Mouse (Mus musculus): ENCODE results near the gene Ndufs3. TPM values are rescaled to one million over a fixed set of nuclear protein-coding genes. Genes with fewer than 3 reads are reported as not detected.

Ndufs3 gene
- total and polyA plus RNA-seq, 2 experiments from 2014 or later: 186 to 274 TPM

DNA sequence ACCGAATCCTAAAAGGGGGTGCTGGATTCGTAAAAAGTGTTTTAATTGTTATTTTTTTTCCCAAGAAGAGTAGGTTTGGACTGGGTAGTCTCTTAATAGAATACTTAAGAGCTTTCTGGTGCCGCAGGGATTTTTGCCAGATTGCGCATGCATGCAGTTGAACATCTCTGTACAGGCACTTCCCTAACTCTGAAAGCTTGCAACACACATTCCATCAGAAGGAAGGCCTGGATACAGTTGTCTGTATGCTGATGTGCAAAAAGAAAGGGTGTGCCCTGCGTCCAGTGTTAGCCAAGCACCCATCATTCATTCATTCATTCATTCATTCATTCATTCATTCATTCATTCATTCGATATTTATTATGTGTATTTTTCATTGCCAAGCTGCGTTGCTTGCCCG lies 35.1 kb upstream of the Ndufs3 start:
- ATAC-seq (peak; percentile 43), DNase-seq (ENCODE audit: low spot score) (peak; percentile 49)
- H3K27me3 ChIP-seq (ENCODE audit: insufficient read depth, low read length): no peaks in the 10 kb centered on the region
- H3K27ac ChIP-seq: peak overlapping the region; percentile 95
- no peaks in the 10 kb centered on the region for H3K9me3 ChIP-seq (ENCODE audit: low read length)
- H3K4me2 ChIP-seq (ENCODE audit: low read depth, low read length): peak overlapping the region; percentile 79
- H3K4me3 ChIP-seq (ENCODE audit: low read length): peak overlapping the region; percentile 99
- TF ChIP-seq CTCF (IDR thresholded peaks at IDR 0.05; ENCODE audit: low read depth): no peak
- H3K4me1 ChIP-seq (ENCODE audit: insufficient read depth, low read length): peaks cover 14% of the 10 kb centered on the region
- no peaks in the 10 kb centered on the region for H3K36me3 ChIP-seq (ENCODE audit: insufficient read depth, low read length)
- WGBS: 40% methylated on average over 8 of the region's 8 CpGs
- peak overlapping the region; percentile 97 for H3K9ac ChIP-seq (replicated peaks; ENCODE audit: low read length)

DNA sequence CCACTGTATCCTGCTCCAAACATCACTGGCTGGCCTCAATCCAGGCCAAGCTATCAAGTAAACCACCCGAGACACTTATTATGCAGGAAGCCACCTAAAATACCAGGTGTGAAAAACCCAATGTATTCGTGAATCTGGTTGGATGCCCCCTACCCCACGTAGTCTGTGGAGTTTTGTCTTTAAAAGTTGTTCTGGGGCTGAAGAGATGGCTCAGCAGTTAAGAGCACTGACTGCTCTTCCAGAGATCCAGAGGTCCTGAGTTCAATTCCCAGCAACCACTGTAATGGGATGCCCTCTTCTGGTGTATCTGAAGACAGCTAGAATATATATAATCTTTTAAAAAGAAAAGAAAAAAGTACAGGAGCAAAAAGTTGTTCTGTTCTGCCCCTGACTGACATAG lies 33.7 kb upstream of the Ndufs3 start:
- Histone ChIP-seq H3K9ac (replicated peaks; ENCODE audit: low read length) (no peak overlapping the region), H3K27ac (no peak overlapping the region), H3K9me3 (ENCODE audit: low read length) (no peaks in the 10 kb centered on the region), H3K4me1 (ENCODE audit: insufficient read depth, low read length) (peaks cover 10% of the 10 kb centered on the region), H3K4me3 (ENCODE audit: low read length) (no peak overlapping the region), H3K36me3 (ENCODE audit: insufficient read depth, low read length) (no peaks in the 10 kb centered on the region), H3K4me2 (ENCODE audit: low read depth, low read length) (no peak overlapping the region), H3K27me3 (ENCODE audit: insufficient read depth, low read length) (no peaks in the 10 kb centered on the region)
- WGBS: 71% methylated on average over 3 of the region's 3 CpGs
- TF ChIP-seq CTCF (IDR thresholded peaks at IDR 0.05; ENCODE audit: low read depth): no peak
- ATAC-seq (no peak), DNase-seq (ENCODE audit: low spot score) (no peak)

DNA sequence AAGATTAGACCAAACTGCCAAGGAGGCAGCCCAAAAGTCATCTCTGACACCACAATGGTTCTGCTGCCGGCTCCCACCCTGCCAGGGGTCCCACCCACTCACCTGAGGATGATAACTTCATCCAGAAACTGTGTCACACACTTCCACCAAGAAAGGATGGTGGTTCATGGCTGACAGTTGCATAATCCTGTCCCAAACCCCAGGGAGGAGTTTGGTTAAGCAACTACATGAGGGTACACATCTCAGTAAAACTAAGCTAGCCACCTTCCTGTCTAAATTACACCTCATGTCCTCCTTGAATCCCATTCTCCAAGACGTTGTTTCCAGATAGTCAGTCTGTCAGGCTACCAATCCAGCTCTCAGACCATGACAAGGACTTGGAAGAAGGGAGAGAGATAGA lies 27.6 kb upstream of the Ndufs3 start:
- no peak for ATAC-seq

DNA sequence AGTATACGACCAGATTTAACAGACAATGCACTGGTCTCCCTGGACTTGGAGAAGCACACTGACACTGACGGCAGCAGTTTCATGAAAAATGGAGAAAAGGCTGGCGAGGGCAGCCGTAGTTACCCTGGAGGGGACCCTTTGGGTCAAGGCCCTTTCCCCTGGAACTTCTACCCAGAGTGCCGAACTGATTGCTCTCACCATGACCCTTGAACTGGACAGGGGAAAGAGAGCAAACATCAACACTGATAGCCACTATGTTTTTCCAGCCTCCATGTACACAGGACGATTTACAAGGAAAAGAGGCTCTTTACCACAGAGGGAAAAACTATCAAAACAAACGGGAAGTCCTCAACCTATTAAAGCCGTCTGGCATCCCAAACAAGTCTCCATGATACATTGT lies 27.2 kb upstream of the Ndufs3 start:
- H3K9ac ChIP-seq (replicated peaks; ENCODE audit: low read length): no peak overlapping the region
- DNase-seq (ENCODE audit: low spot score) (no peak), ATAC-seq (no peak)
- H3K27ac ChIP-seq: no peak overlapping the region
- no peaks in the 10 kb centered on the region for H3K9me3 ChIP-seq (ENCODE audit: low read length)
- no peaks in the 10 kb centered on the region for H3K4me1 ChIP-seq (ENCODE audit: insufficient read depth, low read length)
- no peak overlapping the region for H3K4me3 ChIP-seq (ENCODE audit: low read length)
- no peak for TF ChIP-seq CTCF (IDR thresholded peaks at IDR 0.05; ENCODE audit: low read depth)
- no peaks in the 10 kb centered on the region for H3K27me3 ChIP-seq (ENCODE audit: insufficient read depth, low read length)
- no peak overlapping the region for H3K4me2 ChIP-seq (ENCODE audit: low read depth, low read length)
- WGBS: 80% methylated on average over 8 of the region's 8 CpGs
- H3K36me3 ChIP-seq (ENCODE audit: insufficient read depth, low read length): no peaks in the 10 kb centered on the region

More for the DNA sequence above, 27.6 kb upstream of the Ndufs3 start:
- TF ChIP-seq CTCF (IDR thresholded peaks at IDR 0.05; ENCODE audit: low read depth): no peak
- 74% methylated on average over 2 of the region's 2 CpGs for WGBS
- Histone ChIP-seq H3K9me3 (ENCODE audit: low read length) (no peaks in the 10 kb centered on the region), H3K9ac (replicated peaks; ENCODE audit: low read length) (no peak overlapping the region), H3K36me3 (ENCODE audit: insufficient read depth, low read length) (no peaks in the 10 kb centered on the region), H3K27ac (no peak overlapping the region), H3K4me2 (ENCODE audit: low read depth, low read length) (no peak overlapping the region), H3K27me3 (ENCODE audit: insufficient read depth, low read length) (no peaks in the 10 kb centered on the region), H3K4me3 (ENCODE audit: low read length) (no peak overlapping the region), H3K4me1 (ENCODE audit: insufficient read depth, low read length) (no peaks in the 10 kb centered on the region)
- no peak for DNase-seq (ENCODE audit: low spot score)

DNA sequence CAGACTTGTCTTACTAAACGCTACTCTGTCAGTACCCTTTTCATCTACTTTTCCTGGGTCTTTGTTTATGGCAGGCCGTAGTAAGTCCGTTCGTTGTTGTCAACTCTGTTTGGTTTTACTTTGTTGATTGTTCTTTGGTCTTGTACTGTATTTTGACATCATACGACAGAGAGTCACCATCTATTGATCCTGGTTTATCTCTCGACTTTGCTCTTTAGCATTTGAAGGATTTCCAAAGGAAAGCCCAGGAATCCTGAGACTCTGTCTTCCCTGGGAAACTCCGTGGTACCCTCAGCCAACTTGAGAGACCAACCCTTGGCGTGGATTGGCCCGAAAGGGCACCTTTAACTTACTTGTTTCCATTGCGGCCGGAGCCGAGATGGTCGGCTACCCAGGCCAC lies 23.9 kb upstream of the Ndufs3 start:
- no peak for ATAC-seq
- WGBS: 90% methylated on average over 13 of the region's 13 CpGs
- H3K27me3 ChIP-seq (ENCODE audit: insufficient read depth, low read length): no peaks in the 10 kb centered on the region

DNA sequence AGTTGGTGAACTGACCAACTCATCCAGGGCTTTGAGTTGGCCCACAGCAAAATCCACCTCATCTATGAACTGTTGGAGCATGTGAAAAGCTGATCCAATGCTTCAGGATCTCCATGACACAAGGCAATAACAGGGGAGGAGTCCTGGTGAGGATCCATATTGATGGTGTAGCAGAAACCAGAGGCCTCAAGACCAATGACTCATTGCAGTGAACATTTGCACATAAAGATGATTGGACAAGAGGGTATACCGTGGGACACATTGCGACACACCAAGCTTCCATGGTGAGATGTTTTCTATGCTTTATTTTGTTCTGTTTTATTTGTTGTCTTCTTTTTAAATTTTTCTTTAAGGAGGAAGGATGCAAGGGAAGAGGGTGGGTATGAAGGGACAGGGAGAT lies 18.0 kb upstream of the Ndufs3 start:
- Histone ChIP-seq H3K4me1 (ENCODE audit: insufficient read depth, low read length) (no peaks in the 10 kb centered on the region), H3K36me3 (ENCODE audit: insufficient read depth, low read length) (no peaks in the 10 kb centered on the region), H3K9me3 (ENCODE audit: low read length) (no peaks in the 10 kb centered on the region), H3K4me2 (ENCODE audit: low read depth, low read length) (no peak overlapping the region), H3K27ac (no peak overlapping the region), H3K27me3 (ENCODE audit: insufficient read depth, low read length) (no peaks in the 10 kb centered on the region), H3K9ac (replicated peaks; ENCODE audit: low read length) (no peak overlapping the region), H3K4me3 (ENCODE audit: low read length) (no peak overlapping the region)
- DNase-seq (ENCODE audit: low spot score) (no peak), ATAC-seq (no peak)
- WGBS: 98% methylated on average over 2 of the region's 2 CpGs
- TF ChIP-seq CTCF (IDR thresholded peaks at IDR 0.05; ENCODE audit: low read depth): no peak

More for the DNA sequence above, 23.9 kb upstream of the Ndufs3 start:
- no peak overlapping the region for H3K4me3 ChIP-seq (ENCODE audit: low read length)
- H3K4me1 ChIP-seq (ENCODE audit: insufficient read depth, low read length): no peaks in the 10 kb centered on the region
- no peaks in the 10 kb centered on the region for H3K9me3 ChIP-seq (ENCODE audit: low read length)
- no peak for DNase-seq (ENCODE audit: low spot score)
- H3K4me2 ChIP-seq (ENCODE audit: low read depth, low read length): no peak overlapping the region
- H3K9ac ChIP-seq (replicated peaks; ENCODE audit: low read length): no peak overlapping the region
- H3K27ac ChIP-seq: no peak overlapping the region
- H3K36me3 ChIP-seq (ENCODE audit: insufficient read depth, low read length): no peaks in the 10 kb centered on the region
- no peak for TF ChIP-seq CTCF (IDR thresholded peaks at IDR 0.05; ENCODE audit: low read depth)

DNA sequence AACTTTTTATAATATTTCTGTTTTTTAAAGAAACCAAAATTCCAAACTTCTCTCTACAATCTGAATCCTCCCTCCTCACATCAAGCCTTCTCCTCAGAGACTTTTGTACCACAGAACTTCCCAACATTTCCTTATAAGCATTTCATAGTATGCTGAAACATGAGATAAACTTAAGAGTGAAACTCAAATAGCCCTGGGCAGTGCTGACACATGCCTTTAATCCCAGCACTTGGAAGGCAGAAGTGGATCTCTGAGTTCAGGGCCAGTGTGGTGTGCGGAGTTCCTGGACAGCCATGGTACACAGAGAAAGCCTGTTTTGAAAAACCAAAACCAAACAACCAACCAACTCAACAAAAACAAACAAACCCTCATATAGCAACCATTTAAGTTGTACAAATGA lies 16.6 kb upstream of the Ndufs3 start:
- 94% methylated on average over 1 of the region's 1 CpGs for WGBS
- no peaks in the 10 kb centered on the region; the same call in 1 of the 2 replicates for H3K4me1 ChIP-seq (ENCODE audit: insufficient read depth, low read length)
- no peak overlapping the region for H3K4me3 ChIP-seq (ENCODE audit: low read length)
- no peaks in the 10 kb centered on the region for H3K9me3 ChIP-seq (ENCODE audit: low read length)
- no peak overlapping the region for H3K27ac ChIP-seq
- DNase-seq (ENCODE audit: low spot score) (no peak), ATAC-seq (no peak)
- no peak overlapping the region for H3K4me2 ChIP-seq (ENCODE audit: low read depth, low read length)
- H3K27me3 ChIP-seq (ENCODE audit: insufficient read depth, low read length): no peaks in the 10 kb centered on the region
- H3K36me3 ChIP-seq (ENCODE audit: insufficient read depth, low read length): no peaks in the 10 kb centered on the region
- no peak overlapping the region for H3K9ac ChIP-seq (replicated peaks; ENCODE audit: low read length)
- TF ChIP-seq CTCF (IDR thresholded peaks at IDR 0.05; ENCODE audit: low read depth): no peak
